Mouse (Mus musculus) bone marrow, adult 2 months (tissue): ENCODE data around the gene Hrct1.

Source experiments
- CTCF ChIP-seq: fragments of 200-500 bp; IDR thresholded peaks from 2 replicates; pipeline ENCODE4 v1.5.1; 2011; ENCODE audit warnings: low read length, control low read depth; ENCODE audit not compliant: control insufficient read depth, insufficient read depth
- POLR2A ChIP-seq: fragments of 200-500 bp; IDR thresholded peaks from 2 replicates; pipeline ENCODE4 v1.6.1; 2011; ENCODE audit warnings: low read depth, mild to moderate bottlenecking, control low read depth, low read length, borderline replicate concordance; ENCODE audit not compliant: control insufficient read depth

DNA sequence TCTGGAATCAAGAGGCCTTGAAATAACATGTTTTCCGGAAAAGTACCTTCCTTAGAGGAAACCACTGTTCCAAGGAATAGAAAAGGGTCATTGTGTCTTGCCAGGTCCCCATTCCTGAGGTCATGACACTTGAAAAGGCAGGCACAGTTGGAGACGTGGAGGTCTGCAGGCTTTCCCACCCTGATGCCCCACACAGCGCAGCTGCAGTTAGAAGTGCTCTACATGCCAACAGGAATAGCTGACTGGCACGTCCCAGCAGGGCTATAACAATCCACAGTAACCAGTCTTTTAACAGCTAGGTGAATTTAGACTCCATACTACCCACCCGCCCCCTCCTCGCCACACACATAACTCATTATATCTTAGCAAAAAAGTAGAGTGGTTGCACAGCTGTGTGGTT lies 10.2 kb downstream of the Hrct1 start:
- TF ChIP-seq POLR2A = no peak
- TF ChIP-seq CTCF = no peak
